Mouse (Mus musculus) CH12.LX (cell line): Measurements from ENCODE around the gene Foxred2. TPM values are rescaled to one million over a fixed set of nuclear protein-coding genes. Genes with fewer than 3 reads are reported as not detected.

Experiments
- DNase-seq: peaks from one replicate; pipeline ENCODE4 v3.0.0-alpha.2; 2013; ENCODE audit errors: extremely low read depth
- H3K27ac ChIP-seq: 2 replicates; pipeline ENCODE4 v1.5.1; 2012; ENCODE audit warnings: low read depth, mild to moderate bottlenecking, control low read depth, moderate library complexity; ENCODE audit not compliant: insufficient read depth
- H3K27me3 ChIP-seq: replicated peaks from 2 replicates; pipeline ENCODE3; 2012; ENCODE audit warnings: inconsistent platforms
- H3K36me3 ChIP-seq, 2 experiments: replicated peaks in 1 of 2; 2 replicates each; pipeline versions ENCODE3 to v1.6.1; 2012; ENCODE audit warnings: inconsistent platforms in 1 of 2, low read length in 1 of 2, mild to moderate bottlenecking in 1 of 2, mixed read lengths in 1 of 2, moderate library complexity in 1 of 2; ENCODE audit not compliant: control insufficient read depth in 1 of 2, insufficient read depth in 1 of 2
- H3K4me1 ChIP-seq, 2 experiments: 2 replicates each; pipeline ENCODE4 v1.6.1; 2012; ENCODE audit warnings: inconsistent platforms in 1 of 2, moderate library complexity in 1 of 2; ENCODE audit not compliant: insufficient read depth in 2 of 2, control insufficient read depth in 1 of 2
- H3K4me2 ChIP-seq: 2 replicates; pipeline ENCODE4 v1.6.1; 2012; ENCODE audit warnings: low read depth, mild to moderate bottlenecking, control low read depth; ENCODE audit not compliant: poor library complexity, insufficient read depth, severe bottlenecking
- H3K4me3 ChIP-seq, 3 experiments: fragments of 150-350 bp in 1 of 3; sonication (generic) in 1 of 3; replicated peaks in 1 of 3; 2 replicates each; pipeline versions ENCODE3 to v1.5.1; 2011 to 2012; ENCODE audit warnings: low read depth in 2 of 3, low read length in 2 of 3, mild to moderate bottlenecking in 2 of 3, moderate library complexity in 2 of 3, control low read depth in 1 of 3, improper control_type of control experiment in 1 of 3, inconsistent platforms in 1 of 3, mixed read lengths in 1 of 3; ENCODE audit not compliant: poor library complexity in 1 of 3
- H3K79me2 ChIP-seq: replicated peaks from 2 replicates; pipeline ENCODE4 v1.6.1; 2012; ENCODE audit warnings: mild to moderate bottlenecking, moderate library complexity; ENCODE audit not compliant: control insufficient read depth, poor library complexity, insufficient read depth, severe bottlenecking; ENCODE audit errors: extremely low read depth
- H3K9ac ChIP-seq: 2 replicates; pipeline ENCODE4 v1.6.1; 2012; ENCODE audit warnings: low read depth, mild to moderate bottlenecking, control low read depth, moderate library complexity; ENCODE audit not compliant: insufficient read depth
- H3K9me3 ChIP-seq: replicated peaks from 2 replicates; pipeline ENCODE3; 2012; ENCODE audit warnings: low read length, inconsistent platforms, mixed read lengths
- GABPA ChIP-seq: IDR thresholded peaks from 2 replicates; pipeline ENCODE4 v1.6.1; 2012; ENCODE audit warnings: low read depth, low read length, improper control_type of control experiment, inconsistent platforms; ENCODE audit not compliant: insufficient replicate concordance
- HCFC1 ChIP-seq: IDR thresholded peaks from 2 replicates; pipeline ENCODE4 v1.6.1; 2012; ENCODE audit warnings: low read depth, mild to moderate bottlenecking, inconsistent platforms, low read length, improper control_type of control experiment
- JUND ChIP-seq: conservative IDR thresholded peaks from 2 replicates; pipeline ENCODE4 v1.6.1; 2011; ENCODE audit warnings: low read depth, low read length, improper control_type of control experiment
- KAT2A ChIP-seq: IDR thresholded peaks from 2 replicates; pipeline ENCODE4 v1.6.1; 2012; ENCODE audit warnings: low read length, improper control_type of control experiment, inconsistent platforms; ENCODE audit not compliant: insufficient replicate concordance
- MAFK ChIP-seq: IDR thresholded peaks from 2 replicates; pipeline ENCODE4 v1.6.1; 2011; ENCODE audit warnings: low read length, improper control_type of control experiment; ENCODE audit not compliant: insufficient replicate concordance
- NELFE ChIP-seq: IDR thresholded peaks from 2 replicates; pipeline ENCODE4 v1.6.1; 2011; ENCODE audit warnings: low read depth, low read length, improper control_type of control experiment
- NRF1 ChIP-seq: IDR thresholded peaks from 2 replicates; pipeline ENCODE4 v1.6.1; 2014; ENCODE audit warnings: low read depth, mild to moderate bottlenecking, inconsistent platforms, low read length, improper control_type of control experiment, moderate library complexity
- POLR2A ChIP-seq: IDR thresholded peaks from 2 replicates; pipeline ENCODE4 v1.6.1; 2011; ENCODE audit warnings: low read depth, mild to moderate bottlenecking, improper control_type of control experiment, low read length
- POLR2AphosphoS2 ChIP-seq: IDR thresholded peaks from 2 replicates; pipeline ENCODE4 v1.6.1; 2011; ENCODE audit warnings: low read depth, low read length, improper control_type of control experiment
- UBTF ChIP-seq: IDR thresholded peaks from 2 replicates; pipeline ENCODE4 v1.6.1; 2012; ENCODE audit warnings: low read depth, mild to moderate bottlenecking, inconsistent platforms, low read length, improper control_type of control experiment, moderate library complexity
- USF1 ChIP-seq: IDR thresholded peaks from 2 replicates; pipeline ENCODE4 v1.6.1; 2014; ENCODE audit warnings: low read depth, mild to moderate bottlenecking, inconsistent platforms, low read length, improper control_type of control experiment
- USF2 ChIP-seq: conservative IDR thresholded peaks from 2 replicates; pipeline ENCODE4 v1.6.1; 2011; ENCODE audit warnings: low read depth, low read length, improper control_type of control experiment
- ZKSCAN1 ChIP-seq: IDR thresholded peaks from 2 replicates; pipeline ENCODE4 v1.6.1; 2012; ENCODE audit warnings: low read depth, inconsistent platforms, low read length, improper control_type of control experiment, borderline replicate concordance
- ZMIZ1 ChIP-seq: IDR thresholded peaks from 2 replicates; pipeline ENCODE4 v1.6.1; 2012; ENCODE audit warnings: low read depth, mild to moderate bottlenecking, inconsistent platforms, low read length, improper control_type of control experiment
- dilution Hi-C: fragments of 300-500 bp; cut with MboI; formaldehyde crosslinking; loops from 2 replicates; pipeline ENCODE4 v1.14.3; 2020; ENCODE audit warnings: low sequenced_read_pairs; ENCODE audit not compliant: extremely low pct_unique_long_range_greater_than_20kb, extremely low pct_ligation_motif_present
- in situ Hi-C: fragments of 300-500 bp; cut with MboI; formaldehyde crosslinking; loops from 3 replicates; pipeline ENCODE4 v1.14.3; 2019; ENCODE audit warnings: low sequenced_read_pairs, low pct_ligation_motif_present, low pct_unique_long_range_greater_than_20kb, mixed read lengths
- polyA plus RNA-seq: library from polyadenylated mRNA; unstranded; fragments of >175 nt; gene quantifications from 2 replicates; pipeline ENCODE4 v1.2.1, GENCODE M21; 2012; ENCODE audit warnings: low read depth; ENCODE audit not compliant: insufficient read length
- total RNA-seq, 2 experiments: library from RNA; depleted of rRNA; stranded (reverse); fragments of 300-350 nt in 1 of 2; fragments of >200 nt in 1 of 2; gene quantifications; 2 replicates each; pipeline ENCODE4 v1.2.3; 2012 to 2014

Foxred2 gene
- total and polyA plus RNA-seq, 3 experiments: 0.17 to 0.43 (median 0.39) TPM

DNA sequence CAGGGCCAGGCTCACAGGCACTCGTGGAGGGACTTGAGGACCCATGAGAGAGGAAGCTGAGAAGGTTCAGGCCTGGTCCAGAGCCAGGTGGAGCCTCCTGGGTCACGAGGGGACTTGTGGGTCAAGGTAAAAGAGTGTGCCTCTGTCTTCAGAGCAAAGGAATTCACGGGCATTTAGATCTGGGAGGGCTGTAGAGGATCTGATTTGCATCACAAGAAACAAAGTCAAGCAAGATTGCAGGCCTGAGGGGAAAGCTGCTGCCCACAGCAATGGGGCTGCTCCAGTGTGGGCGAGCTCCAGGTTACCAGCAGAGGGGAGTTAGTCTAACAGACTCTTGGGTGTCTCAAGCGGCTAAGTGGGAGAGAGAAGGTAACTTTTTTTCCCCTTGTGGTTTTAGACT is 44.9 kb upstream of the Foxred2 start:
- in situ Hi-C loops: loop anchor here (10.0 kb wide), 1 partner anchor 153 kb away; no protein-coding TSS in a partner anchor
- Histone ChIP-seq H3K79me2 (no peaks in the 10 kb centered on the region), H3K27me3 (peaks cover 92% of the 10 kb centered on the region), H3K27ac (no peak overlapping the region), H3K9ac (no peak overlapping the region), H3K36me3 (no peaks in the 10 kb centered on the region), H3K4me2 (no peak overlapping the region), H3K4me1 (no peaks in the 10 kb centered on the region), H3K4me3 (no peak overlapping the region), H3K9me3 (no peaks in the 10 kb centered on the region)
- no peak for DNase-seq
- no peak for TF ChIP-seq POLR2AphosphoS2
- TF ChIP-seq NELFE: no peak
- no peak for TF ChIP-seq NRF1
- TF ChIP-seq KAT2A: no peak
- no peak for TF ChIP-seq HCFC1
- no peak for TF ChIP-seq ZKSCAN1
- dilution Hi-C loops: no loop called here

DNA sequence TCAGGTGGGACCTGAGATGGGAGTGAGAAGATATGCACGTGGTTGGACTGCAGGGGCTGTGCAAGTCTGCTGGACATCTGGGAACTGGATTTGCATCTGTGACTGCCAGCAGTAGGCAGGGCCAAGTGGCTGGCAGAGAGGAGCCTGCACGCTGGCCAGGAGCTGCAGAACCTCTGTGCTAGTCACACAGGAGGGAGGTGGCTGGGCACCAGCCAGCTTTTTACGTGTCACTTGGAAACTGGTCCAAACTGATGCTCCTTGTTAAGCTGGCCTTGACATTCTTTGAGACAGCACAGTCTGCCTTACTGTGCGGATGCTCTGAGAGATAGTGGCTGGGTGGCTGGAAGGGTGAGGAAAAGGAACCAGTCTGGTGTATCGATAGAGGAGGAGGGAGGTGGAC is 32.0 kb upstream of the Foxred2 start:
- Histone ChIP-seq H3K27ac (no peak overlapping the region), H3K4me2 (no peak overlapping the region)
- TF ChIP-seq HCFC1 (no peak), UBTF (no peak), POLR2A (no peak)
- TF ChIP-seq, all 38 proteins: peak for 0
- H3K9ac ChIP-seq: no peak overlapping the region
- no peaks in the 10 kb centered on the region for H3K4me1 ChIP-seq
- no peaks in the 10 kb centered on the region for H3K79me2 ChIP-seq
- no peak for DNase-seq
- in situ Hi-C loops: no loop called here
- no peaks in the 10 kb centered on the region for H3K36me3 ChIP-seq
- H3K4me3 ChIP-seq: no peak overlapping the region
- no peaks in the 10 kb centered on the region for H3K9me3 ChIP-seq
- dilution Hi-C loops: no loop called here
- peaks cover 85% of the 10 kb centered on the region for H3K27me3 ChIP-seq

DNA sequence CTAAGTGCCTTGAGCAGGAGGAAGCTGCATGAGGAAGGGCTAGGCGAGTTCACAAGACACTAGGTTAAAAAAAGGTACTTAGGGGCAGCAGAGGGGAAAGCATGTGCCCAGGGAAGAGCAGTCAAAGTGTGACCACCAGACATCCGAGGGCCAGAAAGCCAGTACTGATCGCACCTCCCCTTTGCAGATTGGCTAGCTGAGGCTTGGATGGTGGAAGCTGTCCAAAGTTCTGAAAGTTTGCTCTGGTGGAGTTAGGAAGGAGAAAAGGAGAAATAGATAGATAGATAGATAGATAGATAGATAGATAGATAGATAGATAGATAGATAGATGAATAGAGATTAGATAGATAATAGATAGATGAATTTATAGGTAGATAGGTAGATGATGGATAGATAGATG is 26.9 kb upstream of the Foxred2 start:
- Histone ChIP-seq H3K4me1 (no peaks in the 10 kb centered on the region), H3K27me3 (peaks cover 85% of the 10 kb centered on the region), H3K27ac (no peak overlapping the region), H3K9ac (no peak overlapping the region), H3K79me2 (no peaks in the 10 kb centered on the region), H3K36me3 (no peaks in the 10 kb centered on the region), H3K4me3 (no peak overlapping the region), H3K4me2 (no peak overlapping the region), H3K9me3 (no peaks in the 10 kb centered on the region)
- no peak for DNase-seq
- TF ChIP-seq USF1 (no peak), ZMIZ1 (no peak), JUND (no peak), MAFK (no peak), GABPA (no peak), USF2 (no peak), POLR2A (no peak), UBTF (no peak)
- in situ Hi-C loops: no loop called here
- dilution Hi-C loops: no loop called here
